Mouse (Mus musculus) T-cell, adult 2 months (primary cell): ENCODE measurements at regions not wholly inside any gene's neighbourhood (a gene's known extent, or its start where the extent isn't known, plus 50 kb on each side); places are given as distances from the start of the nearest gene placed in this dataset.

Source experiments
- DNase-seq: peaks from one replicate; pipeline ENCODE4 v3.0.0; 2022; ENCODE audit warnings: low spot score

DNA sequence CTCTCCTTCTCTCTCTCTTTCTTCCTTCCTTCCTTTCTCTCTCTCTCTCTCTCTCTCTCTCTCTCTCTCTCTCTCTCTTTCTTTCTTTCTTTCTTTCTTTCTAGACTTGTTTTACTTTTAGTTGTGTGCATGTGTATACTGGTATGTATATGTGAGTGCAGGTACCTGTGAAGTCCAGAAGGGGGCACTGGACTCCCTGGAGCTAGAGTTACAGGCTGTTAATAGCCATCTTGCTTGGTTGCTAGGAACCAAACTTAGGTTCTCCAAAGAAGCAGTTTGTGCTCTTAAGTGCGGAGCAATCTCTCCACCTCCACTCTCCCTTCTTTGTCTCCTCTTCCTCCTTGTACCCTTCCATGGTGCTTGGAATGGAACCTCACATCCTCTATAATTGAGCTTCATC lies 77.2 kb downstream of the Gm10604 start:
- no peak for DNase-seq

DNA sequence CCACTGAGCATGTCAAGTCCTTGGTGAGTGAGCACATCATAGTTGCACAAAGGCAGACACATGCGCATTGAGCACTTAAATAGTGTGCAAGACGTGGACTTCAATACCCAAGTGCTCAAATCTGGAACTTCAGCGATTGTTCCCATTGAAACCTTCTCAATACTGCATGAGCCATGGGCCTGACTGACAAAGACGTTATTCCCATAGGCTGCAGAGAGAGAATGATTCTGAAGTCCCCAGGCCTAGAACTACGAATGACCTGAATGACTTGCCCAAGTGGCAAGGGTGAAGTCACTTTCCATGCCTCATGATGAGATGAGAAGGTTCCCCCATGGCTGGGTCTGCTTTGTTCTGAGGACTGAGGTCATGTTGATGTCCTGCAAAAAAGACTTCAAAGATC lies 77.7 kb downstream of the Gm10604 start:
- DNase-seq, result no peak

DNA sequence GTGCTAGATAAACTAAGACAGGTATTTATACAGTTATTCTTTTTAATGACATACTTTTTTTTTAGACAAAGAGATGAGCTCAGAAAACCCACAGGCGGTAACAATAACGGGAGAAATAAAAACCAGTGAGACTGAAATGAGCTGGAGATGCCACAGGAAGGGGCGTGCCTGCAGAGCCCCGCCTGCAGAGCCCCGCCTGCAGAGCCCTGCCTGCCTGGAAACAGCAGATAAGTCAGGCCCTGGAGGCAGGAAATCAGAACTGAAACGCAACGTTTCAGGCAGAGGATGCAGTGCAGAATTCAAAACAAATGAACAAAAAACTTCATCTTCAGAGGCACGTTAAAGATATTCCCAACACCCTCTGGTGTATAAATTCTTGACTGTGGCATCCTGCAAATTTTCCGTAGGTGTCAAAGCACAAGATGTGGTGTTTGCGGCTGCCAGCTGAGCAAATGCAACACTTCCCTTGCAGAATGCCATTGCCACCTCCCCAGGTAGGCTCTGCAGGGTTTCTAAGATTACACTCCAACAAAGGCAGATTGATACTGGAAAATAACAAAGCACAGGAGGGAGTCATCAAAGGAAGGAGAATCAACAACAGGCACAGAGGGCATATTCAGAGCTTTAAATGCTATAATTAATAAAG lies 81.0 kb downstream of the Gm10604 start:
- DNase-seq, result peak; percentile 42

DNA sequence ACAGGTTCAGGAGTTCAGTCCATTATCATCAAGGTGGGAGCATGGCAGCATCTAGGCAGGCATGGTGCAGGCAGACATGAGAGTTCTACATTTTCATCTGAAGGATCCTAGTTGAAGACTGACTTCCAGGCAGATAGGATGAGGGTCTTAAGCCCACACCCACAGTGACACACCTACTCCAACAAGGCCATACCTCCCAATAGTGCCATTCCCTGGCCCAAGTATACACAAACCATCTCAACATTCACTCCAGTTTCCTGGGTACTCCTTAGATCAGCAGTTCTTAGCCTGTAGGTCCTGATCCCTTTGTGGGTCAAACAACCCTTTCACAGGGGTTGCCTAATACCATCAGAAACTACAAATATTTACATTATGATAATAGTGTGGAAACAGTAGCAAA lies 83.8 kb downstream of the Gm10604 start:
- no peak for DNase-seq

DNA sequence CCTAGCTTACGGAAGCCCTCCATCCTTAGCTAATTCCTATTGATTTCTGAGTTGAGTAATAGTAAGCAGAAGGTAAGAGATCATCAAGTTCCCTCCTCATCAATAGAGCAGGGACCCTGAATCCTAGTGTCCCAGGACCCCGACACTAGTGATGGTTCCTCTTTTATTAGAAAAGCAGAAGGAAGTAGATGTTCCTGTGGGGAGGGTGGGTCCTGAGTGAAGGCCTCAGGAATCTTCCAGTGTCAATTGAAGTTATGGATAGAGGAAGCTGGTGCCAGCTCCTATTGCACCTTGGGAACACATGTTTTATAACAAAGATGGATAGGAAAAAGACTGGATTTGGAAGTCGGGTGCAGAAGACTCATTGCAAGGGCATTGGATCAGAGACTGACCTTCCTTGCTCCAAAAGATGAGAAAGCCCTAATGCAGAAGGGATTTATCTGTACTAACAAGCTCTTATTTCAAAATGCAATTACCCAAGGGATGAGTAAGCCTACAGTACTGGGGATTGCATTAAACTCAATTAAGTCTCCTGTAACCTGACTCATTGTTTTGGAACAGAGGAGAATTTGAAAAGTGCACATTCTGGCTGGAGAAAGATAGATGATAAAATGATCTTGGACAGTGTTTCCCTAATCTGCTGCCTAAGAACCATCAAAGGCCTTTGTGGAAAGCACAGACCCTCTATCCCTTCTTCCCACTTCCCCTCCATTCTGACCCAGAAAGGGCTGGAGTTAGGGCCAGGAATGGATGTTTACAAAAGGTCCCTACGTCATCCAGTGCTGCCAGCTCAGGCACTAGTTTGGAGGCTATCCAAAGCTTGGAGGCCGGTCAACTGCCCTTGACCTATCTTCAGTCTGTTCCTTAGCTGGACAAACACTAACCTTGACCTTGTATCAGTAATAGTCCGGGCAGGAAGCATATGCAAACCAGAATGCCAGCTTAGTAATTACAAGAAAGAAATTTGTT lies 84.9 kb downstream of the Gm10604 start:
- no peak for DNase-seq

DNA sequence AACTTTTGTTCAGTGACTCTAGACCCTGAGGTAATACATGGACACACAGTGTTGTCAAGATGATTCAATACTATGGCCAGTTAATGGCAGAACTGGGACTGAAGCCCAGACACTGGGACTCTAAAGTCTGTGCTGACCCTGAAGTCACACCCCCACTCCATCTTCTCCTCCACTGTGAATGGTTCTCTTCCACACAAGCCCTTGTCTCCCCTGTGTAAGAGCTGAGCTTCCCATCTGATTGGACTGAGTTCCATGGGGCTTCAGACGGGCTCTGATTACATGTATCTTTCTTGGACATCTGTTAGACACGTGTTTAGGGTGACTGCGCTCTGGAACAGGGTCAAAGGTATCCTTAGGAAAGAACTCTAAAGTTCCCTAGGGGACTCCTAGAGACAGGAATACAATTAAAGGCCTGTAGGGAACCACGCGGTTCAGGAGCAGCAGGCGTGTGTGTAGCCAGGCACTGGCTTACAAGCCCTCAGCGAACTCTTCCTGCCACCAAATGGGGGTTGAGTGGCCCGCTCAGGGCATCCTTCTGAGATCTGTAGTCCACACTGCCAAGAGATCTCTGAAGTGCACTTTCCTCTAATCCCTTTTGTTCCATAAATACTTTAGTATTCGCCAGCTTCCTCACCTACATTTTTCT lies 87.4 kb downstream of the Gm10604 start:
- no peak for DNase-seq

DNA sequence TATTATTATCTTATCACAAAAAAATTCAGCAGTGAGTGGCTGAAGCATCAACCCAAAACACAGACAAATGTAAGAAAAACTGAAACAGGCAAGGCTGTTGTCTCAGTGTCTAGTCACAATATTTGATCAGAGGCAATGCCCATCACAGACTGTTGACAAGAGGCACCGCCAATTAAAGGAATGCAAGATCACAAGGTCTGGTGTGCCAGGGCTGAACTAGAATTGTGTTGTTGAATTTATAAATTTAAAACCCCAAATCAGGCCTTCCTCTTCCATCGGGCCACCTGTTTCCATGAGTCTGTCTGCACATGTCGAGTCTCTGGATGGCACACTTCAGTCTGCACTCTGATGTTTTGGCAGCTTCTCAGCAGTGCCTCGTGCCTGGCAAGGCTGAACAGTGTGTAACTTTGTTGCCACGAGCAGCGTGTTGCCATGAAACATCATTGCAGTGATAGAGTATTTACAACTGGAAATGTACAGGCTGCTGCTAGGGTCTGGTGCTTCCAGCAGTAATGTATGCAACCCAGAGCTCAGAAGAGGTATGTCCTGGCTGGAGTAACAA lies 91.9 kb downstream of the Gm10604 start:
- no peak for DNase-seq

DNA sequence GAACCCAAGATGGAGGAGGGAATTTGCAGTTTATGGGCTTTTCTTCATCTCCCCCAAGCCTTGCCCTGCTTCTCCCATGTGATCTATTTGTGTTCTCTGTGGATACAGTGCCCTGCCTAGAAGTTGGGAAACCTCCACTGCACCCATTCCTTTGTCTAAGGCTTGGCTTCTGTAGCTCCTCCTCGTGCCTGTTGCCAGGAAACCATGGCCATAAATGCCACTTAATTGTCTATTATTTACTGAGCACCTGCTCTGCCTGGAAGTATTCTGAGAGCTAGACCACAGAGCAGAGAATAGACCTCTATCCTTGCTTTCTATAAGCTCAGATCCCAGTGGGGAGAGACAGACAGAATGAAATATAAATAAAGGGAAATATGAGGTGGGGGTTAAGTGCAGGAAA lies 93.7 kb downstream of the Gm10604 start:
- DNase-seq, result no peak

DNA sequence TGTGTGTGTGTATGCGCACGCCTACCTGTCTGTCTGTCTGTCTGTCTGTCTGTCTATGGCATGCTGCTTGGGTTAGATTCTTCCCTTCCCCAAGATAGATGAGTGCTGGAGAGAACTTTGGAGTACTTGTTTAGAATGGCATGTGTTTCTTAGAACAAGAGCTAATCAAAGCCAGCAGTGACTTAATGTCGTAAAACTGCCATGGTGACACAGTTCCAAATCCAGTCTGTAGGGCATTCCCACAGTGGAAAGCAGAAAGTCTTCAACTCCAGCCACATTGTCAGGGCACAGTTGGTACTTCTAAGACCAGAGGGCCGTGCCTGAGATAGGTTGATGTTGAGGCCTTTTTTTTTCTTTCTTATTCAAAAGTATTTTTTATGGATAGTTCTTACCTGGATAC lies 95.6 kb downstream of the Gm10604 start:
- no peak for DNase-seq

DNA sequence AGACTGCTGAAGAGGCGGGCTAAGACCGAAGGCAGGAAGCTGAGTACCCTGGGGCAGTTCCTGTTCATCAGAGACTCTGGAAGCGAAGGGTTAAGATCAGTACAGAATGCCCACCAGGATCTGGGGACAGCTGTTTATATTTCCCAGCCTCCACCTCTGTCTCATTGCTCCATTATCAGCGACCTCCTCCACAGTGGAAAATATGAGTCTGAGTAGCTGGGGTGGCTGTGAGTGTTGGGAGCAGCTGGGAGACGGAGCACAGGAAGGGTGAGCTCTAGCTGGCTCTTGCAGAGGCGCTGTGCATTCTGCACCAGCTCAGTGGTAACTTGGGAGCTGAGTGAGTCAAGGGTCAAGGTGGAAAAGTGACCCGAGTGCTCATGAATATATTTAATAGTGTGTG lies 96.2 kb downstream of the Gm10604 start:
- no peak for DNase-seq

DNA sequence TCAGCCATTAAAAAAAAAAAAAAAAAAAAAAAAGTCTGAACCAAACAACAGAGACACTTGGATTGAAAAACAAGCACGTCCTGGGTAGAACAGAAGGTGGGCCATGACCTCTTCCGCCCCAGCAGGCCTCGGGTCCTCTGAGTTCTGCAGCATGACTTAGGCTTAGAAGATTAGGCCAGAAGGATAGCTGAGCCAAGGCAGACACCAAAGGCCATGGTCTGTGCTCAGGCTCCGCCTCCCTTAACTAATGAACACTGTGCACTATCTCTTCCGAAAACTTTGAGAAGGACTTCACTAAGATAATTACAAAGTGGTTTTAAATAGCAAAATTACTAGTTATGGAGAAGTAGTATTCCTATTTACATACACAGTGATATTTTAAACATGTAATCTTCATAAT lies 97.8 kb downstream of the Gm10604 start:
- no peak for DNase-seq

DNA sequence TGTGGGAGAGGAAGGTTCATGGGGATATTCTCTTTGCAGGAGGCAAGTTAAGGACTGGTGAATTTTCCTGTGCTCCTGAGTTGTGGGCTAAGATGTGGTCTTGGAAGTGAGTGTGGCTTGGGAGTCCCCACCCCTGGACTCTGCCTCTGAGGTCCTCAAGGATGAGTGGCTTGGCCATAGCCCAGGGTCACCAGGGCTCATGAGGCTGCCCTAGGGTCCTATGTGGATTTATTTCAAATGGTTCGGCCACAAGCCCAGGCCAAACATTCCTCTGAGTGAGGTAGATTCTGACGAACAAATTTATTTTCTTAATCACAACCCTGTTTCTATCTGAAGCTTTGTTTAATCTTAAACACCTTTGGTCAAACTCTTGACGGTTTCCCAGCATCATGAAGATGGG lies 98.4 kb downstream of the Gm10604 start:
- no peak for DNase-seq

DNA sequence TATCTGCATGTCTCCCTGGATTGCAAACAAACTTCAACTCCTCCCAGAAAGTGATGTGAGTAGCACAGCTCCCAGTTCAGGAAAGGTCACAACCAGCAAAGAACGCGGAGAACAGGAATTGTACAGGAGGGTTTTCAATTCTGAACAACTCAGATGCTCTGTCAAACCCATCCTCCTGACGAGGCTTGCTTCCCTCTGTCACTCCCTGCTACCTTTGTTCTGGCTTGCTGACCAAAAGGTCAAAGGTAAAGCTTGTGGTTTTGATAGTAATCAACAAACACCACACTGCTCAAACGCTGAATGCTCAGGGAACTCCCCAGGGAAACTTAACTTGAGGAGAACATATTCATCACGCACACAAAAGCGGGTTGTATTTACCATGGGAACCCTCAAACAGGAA lies 102.4 kb downstream of the Gm10604 start:
- no peak for DNase-seq

DNA sequence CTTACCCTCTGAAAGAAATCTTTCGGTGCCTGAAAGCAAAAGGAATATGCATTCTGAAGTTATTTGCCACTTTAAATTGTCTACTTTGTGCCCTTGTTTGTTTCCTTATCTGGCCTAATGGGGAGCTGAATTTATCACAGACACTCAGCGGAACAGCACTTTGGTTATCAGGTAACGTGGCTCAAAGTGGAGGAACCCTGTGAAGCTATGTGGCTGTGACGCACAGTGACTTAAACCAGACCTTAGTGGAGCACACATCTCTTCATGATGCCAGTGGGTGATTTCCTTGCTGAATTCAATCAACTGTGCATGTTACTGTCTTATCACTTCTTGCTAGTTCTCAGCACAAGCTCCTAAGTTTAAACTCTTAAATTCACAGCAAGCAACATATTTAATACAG lies 103.1 kb downstream of the Gm10604 start:
- no peak for DNase-seq

DNA sequence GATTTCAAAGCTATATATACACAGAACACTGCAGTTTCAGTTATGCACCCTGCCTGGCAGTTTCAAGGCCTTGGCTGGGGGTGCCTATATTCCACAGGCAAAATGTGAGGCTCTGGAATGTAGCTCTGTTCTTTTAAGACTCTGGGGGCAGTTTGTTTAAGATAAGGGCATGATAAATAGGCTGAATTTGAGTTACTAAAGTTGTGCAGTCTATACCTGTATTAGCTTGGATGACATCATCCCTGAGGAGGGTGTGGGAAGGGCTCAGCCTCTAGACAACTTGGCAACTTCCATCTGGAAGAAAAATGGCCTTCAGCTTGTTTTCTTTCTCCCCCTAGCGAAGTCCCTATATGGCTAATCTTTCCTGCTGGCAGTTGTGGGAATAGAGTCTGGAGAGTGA lies 105.1 kb downstream of the Gm10604 start:
- no peak for DNase-seq

DNA sequence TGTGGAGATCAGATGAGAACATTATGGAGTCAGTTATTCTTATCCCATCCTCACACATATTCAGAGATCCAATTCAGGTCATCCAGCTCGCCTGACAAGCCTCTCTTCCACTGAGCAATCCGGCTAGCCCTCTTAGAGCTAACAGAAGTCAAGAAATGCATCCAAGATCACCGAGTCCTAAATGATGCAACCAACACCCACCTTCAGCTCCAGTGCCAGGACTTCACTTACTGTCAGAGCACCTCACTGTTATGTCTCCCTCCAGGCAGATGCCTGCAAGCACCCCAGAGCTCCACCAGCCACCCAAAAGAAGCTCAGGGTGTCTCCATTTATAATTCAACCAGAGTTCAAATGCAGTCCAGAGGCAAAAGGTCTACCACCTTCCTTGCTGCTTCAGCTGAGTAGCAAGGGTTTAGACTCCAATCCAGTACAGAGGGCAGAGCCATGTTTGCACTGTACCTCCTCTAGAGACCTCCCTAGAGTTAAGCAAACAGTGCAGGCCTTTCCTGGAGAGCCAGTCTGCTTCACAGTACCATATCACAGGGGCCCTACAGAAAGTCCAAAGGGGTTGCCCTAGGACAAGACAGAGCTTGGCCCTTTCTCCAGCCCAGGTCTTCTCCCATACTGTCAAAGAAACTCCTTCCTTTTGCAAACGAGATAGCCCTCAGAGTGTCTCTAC lies 106.3 kb downstream of the Gm10604 start:
- DNase-seq, result no peak

DNA sequence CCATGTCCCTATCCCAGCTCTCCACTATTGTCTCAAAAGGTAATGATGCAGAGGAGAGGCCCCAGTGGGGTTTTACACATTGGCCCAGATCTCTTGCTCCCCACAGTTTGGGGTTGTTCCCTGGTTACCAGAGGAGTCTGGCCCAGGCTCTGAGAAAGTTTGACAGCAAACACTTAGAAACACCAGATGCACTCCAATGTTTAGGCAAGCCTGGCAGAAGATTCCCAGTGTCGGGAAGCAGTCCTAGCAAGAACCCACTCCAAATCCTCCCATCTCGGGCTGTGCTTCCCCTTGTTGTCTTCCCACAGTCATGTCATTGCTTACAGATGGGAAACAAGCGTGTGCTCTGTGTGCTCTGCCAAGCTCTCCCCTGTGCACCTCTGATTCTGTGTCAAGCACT lies 109.0 kb downstream of the Gm10604 start:
- DNase-seq, result no peak

DNA sequence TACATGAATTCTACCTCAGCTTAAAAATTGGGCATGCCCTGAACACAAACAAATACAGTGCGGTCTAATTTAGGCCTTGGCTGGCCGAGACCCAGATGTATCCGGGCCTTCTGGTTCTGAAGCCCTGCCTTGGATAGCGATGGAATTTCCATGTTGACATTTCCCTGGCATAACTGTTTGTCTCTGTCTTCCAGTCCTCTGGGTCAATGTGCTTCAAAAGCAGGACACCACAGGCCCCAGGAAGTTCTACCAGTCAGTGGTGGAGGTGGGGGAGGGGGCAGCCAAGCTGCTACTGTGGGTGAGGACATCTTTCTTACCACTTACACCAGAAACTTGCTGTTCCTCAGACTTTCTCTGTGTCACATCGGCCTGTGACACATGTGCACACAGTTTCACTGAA lies 111.3 kb downstream of the Gm10604 start:
- no peak for DNase-seq

DNA sequence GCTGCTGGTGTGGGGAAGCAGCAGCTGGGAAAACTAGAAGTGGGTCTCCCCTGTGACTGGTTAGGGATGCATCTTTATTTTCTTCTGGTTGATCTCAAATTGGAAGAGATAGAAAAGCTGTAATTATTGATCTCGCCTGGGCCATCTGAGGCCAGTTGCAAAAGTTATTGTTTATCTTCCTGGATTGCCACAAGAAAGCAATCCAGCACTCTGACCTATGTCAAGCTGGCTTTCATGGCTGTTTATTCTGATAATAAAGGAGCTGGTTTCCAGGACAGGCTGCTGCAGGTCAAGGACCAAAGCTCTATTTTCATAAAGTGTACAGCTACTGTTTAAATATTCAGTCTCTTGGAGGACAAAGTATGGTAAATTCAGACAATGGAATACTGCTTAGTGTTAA lies 112.5 kb downstream of the Gm10604 start:
- DNase-seq, result no peak
